Mouse (Mus musculus): ENCODE results near the gene Pxn.

The Pxn gene

DNA sequence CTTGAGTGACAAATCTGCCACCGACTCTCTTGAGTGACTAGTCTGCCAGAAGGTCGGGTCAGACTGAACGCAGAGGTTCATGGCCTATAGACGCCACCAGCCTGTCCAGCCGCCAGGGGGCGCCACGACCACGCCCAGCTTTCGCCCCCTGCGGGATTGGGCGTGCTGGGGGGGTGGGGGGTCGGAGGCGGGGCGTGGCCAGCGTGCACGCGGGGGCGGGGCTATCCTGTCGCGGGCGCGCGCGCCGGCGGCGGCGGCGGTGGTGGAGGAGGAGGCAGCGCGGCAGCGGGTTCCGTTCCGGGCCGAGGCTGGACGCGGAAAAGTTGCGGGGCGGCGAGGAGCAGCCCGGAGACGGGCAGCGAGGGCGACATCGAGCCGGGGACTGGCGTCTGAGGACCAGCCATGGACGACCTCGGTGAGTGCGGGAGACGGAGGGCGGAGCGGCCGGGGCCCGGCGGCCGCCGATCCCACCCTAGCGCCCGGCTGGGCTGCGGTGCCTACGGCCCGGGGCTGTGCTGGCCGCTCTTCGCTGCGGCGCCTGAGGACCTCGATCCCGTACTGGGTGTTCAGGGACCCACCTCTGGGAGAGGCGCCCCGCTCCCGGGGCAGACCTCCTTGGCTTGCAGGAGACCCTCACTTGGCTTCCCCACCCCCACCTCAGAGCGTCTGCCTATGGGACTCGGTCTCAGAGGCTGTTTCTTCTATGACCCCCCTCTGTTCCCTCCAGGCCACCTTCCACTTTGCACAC is at the start of gene Pxn:
TSS of gene Pxn (plus strand) at position 223 of the 748 bp plus-strand sequence.
- peak; percentile 94 for DNase-seq (ENCODE audit: low spot score)

DNA sequence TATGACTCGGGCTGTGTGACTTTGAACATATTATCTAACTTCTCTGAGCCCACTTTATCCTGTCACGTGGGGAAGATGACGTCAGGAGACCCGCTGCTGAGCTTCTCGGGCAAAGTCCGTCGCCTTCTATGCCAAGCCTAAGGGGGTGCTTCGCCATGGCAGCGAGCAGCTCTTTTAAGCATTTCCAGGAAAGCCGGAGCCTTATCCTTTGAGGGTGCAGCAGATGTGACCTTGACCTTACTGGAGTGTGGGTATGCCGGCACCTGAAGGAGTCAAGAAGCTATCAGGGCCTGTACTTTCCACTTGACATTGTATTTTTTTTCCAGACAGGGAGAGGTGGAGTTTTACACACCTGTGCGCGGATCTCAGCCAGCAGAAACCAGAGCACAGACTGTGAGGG is 47.6 kb upstream of the Pxn start:
- no peak for DNase-seq (ENCODE audit: low spot score)

DNA sequence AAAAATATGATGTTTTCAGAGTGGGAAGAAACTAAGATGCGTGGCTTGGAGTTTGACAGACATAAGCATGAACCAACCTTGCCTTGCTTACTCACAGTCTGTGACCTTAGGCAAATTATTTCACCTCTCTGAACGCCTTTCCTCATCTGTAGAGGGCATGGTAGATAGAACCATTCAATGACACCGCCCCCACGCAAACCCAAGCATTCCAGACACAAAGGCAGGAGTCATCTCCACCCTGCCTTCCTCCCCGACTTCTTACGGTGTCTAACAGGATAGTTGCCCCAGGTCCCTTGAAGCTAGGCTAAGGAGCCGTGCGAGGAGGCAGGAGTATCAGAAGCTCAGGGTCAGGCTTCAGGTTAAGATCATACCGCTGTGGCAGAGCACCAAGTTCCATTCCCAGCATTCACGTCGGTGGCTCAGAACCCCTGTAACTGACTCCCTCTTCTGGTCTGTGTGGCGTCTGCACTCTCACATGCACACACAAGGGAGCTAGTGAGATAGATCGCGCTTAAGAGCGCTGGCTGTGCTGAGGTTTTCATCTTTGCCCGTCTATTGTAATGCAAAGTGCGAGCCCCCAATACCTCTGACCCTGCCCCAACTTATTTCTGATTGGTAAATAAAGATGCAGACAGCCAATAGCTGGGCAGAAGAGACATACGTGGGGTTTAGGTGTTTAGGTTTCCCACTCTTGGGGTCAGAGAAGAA is 41.9 kb upstream of the Pxn start:
- DNase-seq (ENCODE audit: low spot score) = no peak

DNA sequence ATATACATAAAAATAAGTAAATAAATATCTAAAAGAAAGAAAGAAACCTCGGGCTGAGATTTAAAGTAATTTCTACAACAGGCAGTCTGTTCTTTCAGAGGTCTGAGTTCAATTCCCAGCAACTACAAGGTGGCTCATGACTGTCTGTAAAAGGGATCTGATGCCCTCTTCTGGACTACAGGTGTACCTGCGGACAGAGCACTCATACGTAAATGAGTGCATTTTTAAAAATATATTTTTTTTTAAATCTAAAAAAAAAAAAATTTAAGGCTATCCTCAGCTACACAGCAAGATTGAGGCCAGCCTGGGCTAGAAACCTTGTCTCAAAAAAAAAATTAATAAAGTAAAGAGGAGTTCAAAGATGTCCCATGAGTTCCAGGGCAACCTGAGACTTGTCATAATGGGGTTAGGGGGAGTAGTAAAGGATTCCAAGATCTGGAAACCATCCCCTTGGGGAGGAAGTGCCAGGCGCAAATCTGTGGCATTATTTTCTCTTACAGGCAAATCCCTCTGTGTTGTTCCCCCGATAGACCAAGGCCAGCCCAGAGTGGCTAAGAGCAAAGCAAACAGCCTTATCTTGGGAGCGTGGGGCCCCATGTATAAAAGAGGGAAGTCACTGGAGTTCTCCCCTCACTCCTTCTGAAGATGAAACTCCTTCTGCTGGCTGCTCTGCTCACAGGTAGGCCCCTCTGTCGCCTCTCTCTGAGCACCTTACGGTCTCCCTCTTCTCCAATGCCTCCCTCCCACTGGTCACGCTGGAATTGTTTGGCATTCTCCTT is 40.6 kb upstream of the Pxn start, which contains the start of gene Pla2g1b:
TSS of gene Pla2g1b (plus strand) at position 621 of the 779 bp plus-strand sequence.
- no peak for DNase-seq (ENCODE audit: low spot score)

DNA sequence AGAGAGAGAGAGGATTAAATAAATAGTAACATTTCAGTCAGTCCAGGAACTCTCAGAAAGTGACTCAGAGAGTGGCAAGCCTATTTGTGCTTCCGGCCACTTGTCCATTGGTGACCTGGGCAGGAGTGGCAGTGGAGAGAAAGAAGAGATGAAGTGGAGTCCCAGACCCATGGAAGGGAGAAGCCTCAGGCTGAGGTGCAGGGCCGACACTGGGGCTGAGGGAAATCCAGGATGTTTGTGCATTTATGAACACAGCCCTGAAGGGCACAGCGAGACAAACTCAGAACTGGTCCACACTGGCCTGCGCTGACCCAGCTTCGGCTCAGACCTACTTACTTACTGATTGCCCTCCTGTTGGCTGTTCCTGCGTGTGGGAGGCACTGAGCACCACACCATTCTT is 36.7 kb upstream of the Pxn start:
- no peak for DNase-seq (ENCODE audit: low spot score)

DNA sequence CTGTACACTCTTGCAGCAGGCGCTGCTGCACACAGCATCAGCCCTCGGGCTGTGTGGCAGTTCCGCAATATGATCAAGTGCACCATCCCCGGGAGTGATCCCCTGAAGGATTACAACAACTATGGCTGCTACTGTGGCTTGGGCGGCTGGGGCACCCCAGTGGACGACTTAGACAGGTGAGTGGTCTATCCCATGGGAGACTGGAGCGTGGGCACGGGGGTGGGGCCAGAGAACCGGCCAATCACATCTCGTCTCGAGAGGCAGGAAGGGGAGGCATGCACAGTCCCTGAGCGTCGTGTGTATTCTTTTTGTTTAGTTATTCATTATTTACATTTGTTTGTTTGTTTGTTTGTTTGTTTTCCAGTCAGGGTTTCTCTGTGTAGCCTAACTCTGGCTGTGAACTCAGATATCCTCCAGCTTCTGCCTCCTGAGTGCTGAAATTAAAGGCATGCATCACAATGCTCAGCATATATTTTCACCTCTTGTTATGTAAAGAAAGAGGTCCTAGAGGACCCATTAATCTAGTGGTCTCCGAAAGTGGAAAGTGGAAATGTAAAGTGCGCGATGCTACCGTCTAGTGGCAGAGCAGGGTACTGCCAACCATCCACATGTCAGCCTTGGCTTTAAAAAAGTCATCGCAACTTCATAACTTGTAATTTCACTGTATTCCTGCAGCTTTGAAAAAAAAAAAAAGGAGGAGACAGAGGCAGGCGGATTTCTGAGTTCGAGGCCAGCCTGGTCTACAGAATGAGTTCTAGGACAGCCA is 35.5 kb upstream of the Pxn start:
- peak; percentile 55 for DNase-seq (ENCODE audit: low spot score)

DNA sequence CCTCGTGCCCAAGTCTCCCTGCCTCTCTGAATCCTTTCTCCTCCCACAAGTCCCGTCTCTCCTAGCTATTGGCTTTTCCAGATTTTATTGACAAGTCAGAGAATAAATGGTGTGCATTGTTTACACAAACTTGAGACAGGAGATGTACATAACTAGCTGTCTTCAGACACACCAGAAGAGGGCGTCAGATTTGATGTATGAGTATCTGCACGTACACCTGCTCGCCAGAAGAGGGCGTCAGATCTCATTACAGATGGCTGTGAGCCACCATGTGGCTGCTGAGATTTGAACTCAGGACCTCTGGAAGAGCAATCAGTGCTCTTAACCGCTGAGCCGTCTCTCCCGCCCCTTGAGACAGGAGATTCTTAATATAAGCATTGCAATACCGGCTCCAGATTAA is 33.3 kb upstream of the Pxn start:
- no peak for DNase-seq (ENCODE audit: low spot score)

DNA sequence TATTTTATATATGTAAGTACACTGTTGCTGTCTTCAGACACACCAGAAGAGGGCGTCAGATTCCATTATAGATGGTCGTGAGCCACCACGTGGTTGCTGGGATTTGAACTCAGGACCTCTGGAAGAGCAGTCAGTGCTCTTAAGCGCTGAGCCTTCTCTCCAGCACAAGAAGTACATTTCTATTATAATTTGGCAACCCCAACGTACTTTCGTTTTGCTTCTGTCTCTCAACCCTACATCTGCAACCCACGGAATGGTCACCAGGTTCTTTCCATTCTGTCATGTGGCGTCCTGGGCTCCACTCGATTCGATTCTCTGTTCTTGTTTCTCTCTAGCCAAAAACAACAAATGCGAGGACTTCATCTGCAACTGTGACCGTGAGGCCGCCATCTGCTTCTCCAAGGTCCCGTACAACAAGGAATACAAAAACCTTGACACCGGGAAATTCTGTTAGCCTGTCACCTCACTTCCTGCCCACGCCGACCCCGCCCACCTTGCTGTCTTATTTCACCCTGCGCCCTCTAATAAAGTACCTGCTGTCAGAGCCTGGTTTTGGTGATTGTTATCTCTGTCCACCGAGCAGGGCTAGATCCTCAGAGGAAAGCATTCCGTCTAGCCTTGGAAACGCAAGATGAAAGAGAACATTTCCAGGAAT is 32.2 kb upstream of the Pxn start:
- no peak for DNase-seq (ENCODE audit: low spot score)

DNA sequence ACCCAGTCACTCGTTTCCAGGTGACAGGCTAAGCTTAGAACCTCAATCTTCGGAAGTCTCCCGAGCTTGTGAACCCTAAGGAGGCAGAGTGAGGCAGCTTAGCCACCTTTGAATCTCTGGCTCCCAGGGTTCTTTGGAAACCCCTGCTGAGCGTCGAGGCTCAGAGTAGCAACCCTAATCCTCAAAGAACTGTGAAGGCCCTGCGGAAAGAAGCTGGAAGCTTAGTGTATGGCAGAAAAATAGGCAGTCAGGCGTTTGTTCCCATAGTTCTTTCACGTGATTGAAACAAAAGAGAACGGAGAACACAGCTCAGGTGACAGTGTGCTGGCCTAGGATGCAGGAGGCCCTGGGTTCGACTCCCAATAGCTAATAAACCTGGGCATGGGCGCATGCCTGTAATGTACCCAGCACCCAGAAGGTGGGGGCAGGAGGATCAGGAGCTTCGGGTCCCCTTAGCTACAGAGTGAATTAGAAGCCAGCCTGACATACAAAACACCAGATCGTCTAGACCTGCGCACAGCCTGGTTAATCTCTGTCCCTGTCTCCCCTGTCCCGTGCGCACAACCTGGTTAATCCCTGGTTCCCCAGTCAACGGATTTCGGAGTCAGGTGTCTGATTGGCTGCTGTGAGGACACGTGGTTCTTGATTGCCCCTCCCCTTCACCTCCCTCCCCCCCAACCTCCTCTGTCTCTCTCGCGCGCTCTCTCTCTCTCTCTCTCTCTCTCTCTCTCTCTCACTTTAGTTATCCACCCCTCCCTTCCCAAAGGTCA is 31.0 kb upstream of the Pxn start:
- DNase-seq (ENCODE audit: low spot score) = no peak

DNA sequence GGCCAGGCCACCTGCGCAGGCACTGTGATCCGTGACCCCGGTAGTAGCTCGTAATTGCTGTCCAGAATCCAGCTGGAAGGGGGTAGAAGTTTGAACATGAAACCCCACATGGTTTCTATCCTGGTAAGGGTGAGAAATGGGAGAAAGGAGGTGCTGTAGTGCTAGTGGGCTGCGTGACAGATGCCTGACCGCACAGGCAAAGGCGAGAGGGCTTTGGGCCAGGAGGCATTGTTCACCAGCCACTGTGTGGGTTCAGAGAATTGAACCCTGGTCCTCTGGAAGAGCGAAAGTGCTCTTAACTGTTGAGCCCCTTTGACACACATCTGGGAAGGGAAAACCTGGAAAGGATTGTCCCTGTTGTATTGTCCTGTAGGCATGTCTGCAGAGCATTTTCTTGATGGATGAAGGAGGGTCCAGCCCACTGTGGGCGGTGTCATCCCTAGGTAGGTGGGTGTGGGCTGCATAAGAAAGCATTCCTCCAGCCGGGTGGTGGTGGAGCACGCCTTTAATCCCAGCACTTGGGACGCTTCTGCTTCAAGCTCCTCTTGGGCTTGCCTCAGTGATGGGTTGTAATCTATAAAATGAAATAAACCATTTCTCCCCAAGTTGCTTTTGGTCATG is 30.3 kb upstream of the Pxn start:
- no peak for DNase-seq (ENCODE audit: low spot score)

DNA sequence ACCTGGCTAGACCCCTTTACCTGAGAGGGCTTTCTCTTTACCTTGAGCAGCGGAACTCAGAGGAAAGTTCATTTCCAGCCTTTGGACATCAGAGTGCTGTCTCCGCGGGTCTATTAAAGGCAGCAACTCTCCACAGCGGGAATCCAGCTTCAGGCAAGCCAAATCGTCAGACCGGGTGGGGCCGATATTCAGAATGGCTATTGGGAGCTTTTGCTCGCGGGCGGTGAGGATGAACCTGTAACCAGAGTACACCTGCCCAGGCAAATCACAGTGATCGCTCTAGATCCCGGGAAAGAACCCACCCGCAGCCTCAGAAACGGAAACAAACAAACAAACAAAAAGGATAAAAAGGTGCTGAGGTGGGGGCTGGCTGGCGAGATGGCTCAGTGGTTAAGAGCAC is 26.9 kb upstream of the Pxn start:
- no peak for DNase-seq (ENCODE audit: low spot score)

DNA sequence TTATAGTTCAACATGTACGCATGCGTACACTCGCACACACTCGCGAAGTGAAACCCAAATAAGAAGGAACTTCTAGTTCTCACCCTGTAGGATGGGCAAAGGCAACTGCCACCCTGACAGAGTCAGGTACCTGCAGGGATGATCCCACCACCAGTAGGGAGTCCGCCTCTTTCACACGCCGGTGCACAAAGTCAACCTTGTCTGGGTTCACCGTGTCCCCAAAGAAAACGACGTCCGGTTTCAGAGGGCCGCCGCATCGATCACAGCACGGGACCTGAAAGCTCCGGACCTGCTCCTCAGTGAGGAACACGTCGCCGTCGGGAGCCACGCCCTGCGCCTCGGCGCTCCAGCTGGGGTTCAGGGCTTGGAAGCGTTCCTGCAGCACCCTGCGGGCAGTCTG is 26.4 kb upstream of the Pxn start:
- DNase-seq (ENCODE audit: low spot score) = no peak

DNA sequence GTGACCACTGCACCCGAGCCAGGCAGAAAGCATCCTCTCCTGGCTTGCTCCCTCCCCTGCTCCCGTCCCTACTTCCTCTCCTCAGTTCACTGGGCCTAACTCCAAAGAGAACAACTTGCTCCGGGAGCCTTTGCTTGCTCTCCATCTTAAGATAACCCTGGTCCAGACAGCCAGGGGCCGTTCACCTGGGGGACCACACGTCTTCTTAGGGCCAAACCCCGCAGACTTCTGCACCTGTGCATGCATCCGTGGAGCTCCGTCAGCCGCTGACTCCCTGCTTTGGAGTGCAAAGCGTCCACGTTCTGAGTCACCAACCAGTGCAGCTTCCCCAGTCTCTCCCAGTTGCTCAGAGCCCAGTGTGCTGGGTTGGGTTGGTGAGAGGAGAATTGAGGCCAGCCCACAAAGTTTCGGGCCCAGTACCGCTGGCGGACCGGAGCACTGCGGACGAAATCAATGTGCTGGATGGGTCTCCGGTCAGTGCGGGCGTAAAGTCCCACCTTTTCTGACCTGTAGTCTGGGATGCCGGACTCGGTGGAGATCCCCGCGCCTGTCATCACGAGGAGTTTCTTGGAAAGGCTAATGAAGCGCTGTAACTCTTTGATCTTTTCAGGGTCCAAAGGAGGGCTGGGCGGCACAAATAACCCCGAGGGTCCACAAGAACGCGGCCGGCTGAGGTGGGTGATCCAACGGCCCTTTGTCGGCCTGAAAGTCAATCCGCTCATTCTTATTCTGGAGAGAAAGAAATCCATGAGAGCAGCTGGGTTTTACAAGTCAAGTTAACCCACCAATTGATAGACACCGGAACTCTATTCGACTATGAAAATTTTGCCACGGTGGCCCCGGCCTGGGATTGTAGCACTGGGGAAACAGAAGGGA is 23.8 kb upstream of the Pxn start:
- no peak for DNase-seq (ENCODE audit: low spot score)

DNA sequence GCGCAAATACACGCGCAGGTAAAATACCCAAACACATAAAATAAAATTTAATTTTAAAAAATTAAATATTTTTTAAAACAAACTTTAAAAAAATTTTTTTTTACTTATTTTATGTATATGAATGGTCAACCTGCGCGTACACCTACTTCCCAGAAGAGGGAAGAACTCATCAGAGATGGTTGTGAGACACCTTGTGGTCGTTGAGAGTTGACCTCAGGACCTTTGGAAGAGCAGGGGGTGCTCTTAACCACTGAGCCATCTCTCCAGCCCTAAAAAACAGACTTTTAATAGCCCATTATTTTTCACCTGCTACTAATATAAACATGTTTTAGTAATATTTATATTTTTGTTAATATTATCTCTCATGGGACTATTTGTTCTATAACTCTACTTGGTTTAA is 23.1 kb upstream of the Pxn start:
- DNase-seq (ENCODE audit: low spot score) = no peak

DNA sequence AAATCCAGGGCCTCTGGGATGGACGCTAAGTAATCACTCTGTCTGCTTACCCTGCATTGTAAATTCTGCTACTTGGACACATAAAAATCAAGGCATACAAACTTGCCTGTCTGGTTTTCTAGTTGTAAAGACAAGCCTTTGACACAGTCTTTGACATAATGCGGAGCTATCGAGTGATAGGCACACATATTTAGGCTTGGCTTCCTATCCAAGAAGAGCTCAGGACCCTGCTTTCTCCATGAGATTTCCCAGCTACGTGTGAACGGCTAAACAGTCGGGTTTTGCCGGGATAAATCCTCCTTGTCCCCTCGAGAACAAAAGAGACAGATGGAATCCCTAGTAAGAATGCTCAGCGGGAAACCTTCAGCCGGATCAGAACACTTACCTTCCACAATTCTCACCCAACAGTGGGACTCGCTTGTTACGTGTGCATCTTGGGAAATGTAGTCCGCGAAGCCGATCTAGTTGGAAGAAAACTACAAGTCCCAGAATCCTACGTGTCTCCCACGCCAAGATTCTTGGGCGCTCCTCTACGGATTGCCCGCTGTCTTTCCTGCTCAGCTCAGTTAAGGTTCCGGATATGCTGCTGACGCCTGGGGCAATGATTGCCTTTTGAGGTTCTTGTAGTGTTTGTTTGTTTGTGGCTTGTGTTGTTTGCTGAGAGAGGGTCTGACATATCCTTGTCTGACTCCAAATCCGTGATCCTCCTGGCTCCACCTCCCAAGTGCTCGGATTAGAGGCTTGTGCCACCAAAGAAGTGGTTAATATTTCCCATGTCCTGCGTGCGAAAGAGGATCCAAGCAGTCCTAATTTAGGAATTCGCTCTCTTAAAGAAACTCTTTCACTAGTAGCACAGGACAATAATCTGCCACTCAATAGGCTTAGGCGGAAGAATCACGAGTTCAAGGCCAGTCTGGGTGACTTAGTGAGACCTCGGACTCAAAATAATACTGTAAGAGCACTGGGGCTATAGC is 22.2 kb upstream of the Pxn start, which contains the start of gene Sirt4:
TSS of gene Sirt4 (minus strand) at position 779 of the 974 bp plus-strand sequence.
- DNase-seq (ENCODE audit: low spot score) = peak; percentile 69

DNA sequence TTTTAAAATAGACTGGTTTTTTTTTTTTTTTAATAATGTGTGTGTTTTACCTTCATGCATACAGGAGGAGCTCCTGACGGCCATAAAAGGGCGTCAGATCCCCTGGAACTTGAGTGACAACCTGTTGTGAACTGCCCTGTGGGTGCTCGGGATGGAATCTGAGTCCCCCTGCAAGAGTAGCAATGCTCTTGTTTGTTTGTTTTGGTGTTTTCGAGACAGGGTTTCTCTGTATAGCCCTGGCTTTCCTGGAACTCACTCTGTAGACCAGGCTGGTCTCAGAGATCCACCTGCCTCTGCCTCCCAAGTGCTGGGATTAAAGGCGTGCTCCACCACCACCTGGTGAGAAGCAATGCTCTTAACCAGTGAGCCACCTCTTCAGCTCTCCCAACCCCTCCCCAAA is 21.5 kb upstream of the Pxn start:
- no peak for DNase-seq (ENCODE audit: low spot score)

DNA sequence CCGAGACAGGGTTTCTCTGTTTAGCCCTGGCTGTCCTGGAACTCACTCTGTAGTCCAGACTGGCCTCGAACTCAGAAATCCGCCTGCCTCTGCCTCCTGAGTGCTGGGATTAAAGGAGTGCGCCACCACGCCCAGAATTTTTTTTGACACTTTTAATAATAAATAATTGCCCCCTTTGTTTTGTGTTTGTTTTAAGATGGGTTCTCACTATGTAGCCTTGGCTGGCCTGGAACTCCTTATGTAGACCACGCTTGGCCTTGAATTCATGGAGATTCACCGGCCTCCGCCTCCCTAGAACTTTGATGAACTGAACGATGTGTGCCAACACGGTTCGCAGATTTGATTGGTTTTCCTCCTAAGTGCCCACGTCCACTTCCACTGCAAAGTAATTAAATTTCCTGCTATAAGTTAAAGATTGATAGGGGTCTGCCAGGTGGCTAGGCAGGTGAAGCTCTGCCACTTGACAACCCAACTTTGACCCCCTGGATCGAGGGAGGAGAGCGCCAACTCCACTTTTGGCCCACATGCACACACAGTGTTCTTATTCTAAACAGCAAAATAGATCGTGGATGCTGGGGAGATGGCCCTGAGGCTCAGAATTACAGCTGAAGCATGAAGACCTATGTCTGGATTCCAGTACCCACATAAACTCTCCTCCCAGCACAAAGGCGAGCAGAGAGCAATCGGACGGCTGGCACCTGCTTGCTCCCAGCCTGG is 20.8 kb upstream of the Pxn start:
- no peak for DNase-seq (ENCODE audit: low spot score)
